Mouse (Mus musculus) embryonic facial prominence, embryonic 14.5 days (tissue): ENCODE measurements around the gene Slc9a9. TPM values are rescaled to one million over a fixed set of nuclear protein-coding genes. Genes with fewer than 3 reads are reported as not detected.

Experiments used
- ATAC-seq: fragments of 200-750 bp; cut with Nextera tagmentation; 2 replicates; pipeline ENCODE4 v1.8.0; 2017; ENCODE audit warnings: low read depth, moderate number of reproducible peaks, moderate TSS enrichment
- DNase-seq: peaks from one replicate; pipeline ENCODE4 v3.0.0-alpha.2; 2015; ENCODE audit warnings: low spot score
- H3K27ac ChIP-seq: fragments of 300-500 bp; sonication (generic); replicated peaks from 2 replicates; pipeline ENCODE4 v1.5.1; 2014; ENCODE audit warnings: low read depth, mild to moderate bottlenecking, low read length, moderate library complexity
- H3K27me3 ChIP-seq: fragments of 300-500 bp; sonication (generic); replicated peaks from 2 replicates; pipeline ENCODE4 v1.6.1; 2014; ENCODE audit warnings: low read length; ENCODE audit not compliant: control insufficient read depth, insufficient read depth
- H3K36me3 ChIP-seq: fragments of 300-500 bp; sonication (generic); 2 replicates; pipeline ENCODE4 v1.6.1; 2014; ENCODE audit warnings: low read length, mixed read lengths; ENCODE audit not compliant: control insufficient read depth, insufficient read depth
- H3K4me1 ChIP-seq: fragments of 300-500 bp; sonication (generic); 2 replicates; pipeline ENCODE4 v1.6.1; 2014; ENCODE audit warnings: antibody characterized with exemption, low read length; ENCODE audit not compliant: control insufficient read depth, insufficient read depth
- H3K4me2 ChIP-seq: fragments of 300-500 bp; sonication (generic); 2 replicates; pipeline ENCODE4 v1.6.1; 2014; ENCODE audit warnings: low read depth, mild to moderate bottlenecking, low read length, moderate library complexity, mixed read lengths
- H3K4me3 ChIP-seq: fragments of 300-500 bp; sonication (generic); 2 replicates; pipeline ENCODE4 v1.5.1; 2014; ENCODE audit warnings: low read depth, mild to moderate bottlenecking, low read length
- H3K9ac ChIP-seq: fragments of 300-500 bp; sonication (generic); 2 replicates; pipeline ENCODE4 v1.6.1; 2014; ENCODE audit warnings: low read depth, mild to moderate bottlenecking, low read length, moderate library complexity, mixed read lengths
- H3K9me3 ChIP-seq: fragments of 300-500 bp; sonication (generic); 2 replicates; pipeline ENCODE4 v1.6.1; 2016; ENCODE audit warnings: low read length; ENCODE audit not compliant: control insufficient read depth
- WGBS: fragments of 180-500 bp; shearing (Covaris S2); extraction: QIAGEN DNeasy Blood & Tissue Kit; methylation state at CpG from one replicate; pipeline ENCODE4 v1.1.7; 2014; 5-methylcytosine and 5-hydroxymethylcytosine counted together
- polyA plus RNA-seq: library from polyadenylated mRNA; unstranded; fragments of >200 nt; fragmentation: Nextera tagmentation; extraction: Ambion mirVana; gene quantifications from 2 replicates; pipeline ENCODE4 v1.2.1, GENCODE M21; 2014

Gene Slc9a9
- polyA plus RNA-seq, 1 experiment from 2014 or later: 6.5 TPM

DNA sequence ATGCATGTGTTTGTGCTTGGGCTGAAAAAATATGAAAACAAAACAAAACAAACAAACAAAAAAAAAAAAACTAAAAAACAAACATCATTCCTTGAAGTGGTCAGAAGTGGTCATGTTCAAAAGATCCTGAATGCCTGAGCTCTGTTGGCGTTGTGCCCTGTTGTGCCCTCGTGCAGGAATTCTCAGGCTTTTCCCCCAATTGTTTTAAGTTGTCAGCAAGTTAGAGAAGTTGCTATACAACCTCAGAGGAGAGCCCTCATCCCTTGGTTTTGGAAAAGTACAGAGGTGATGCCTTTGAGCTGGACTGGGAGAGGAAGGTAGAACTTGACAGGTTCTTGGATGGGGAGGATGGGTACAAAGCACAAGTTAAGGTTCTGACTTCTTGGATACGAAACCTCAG lies 480.9 kb downstream of the Slc9a9 start:
- Histone ChIP-seq H3K4me2 (no peak overlapping the region), H3K9ac (no peak overlapping the region), H3K9me3 (no peaks in the 10 kb centered on the region), H3K4me1 (no peaks in the 10 kb centered on the region; the same call in 1 of the 2 replicates), H3K36me3 (no peaks in the 10 kb centered on the region), H3K27me3 (no peaks in the 10 kb centered on the region), H3K27ac (no peak overlapping the region), H3K4me3 (no peak overlapping the region)
- DNase-seq: no peak
- WGBS: 68% methylated on average over 3 of the region's 3 CpGs
- no peak for ATAC-seq

DNA sequence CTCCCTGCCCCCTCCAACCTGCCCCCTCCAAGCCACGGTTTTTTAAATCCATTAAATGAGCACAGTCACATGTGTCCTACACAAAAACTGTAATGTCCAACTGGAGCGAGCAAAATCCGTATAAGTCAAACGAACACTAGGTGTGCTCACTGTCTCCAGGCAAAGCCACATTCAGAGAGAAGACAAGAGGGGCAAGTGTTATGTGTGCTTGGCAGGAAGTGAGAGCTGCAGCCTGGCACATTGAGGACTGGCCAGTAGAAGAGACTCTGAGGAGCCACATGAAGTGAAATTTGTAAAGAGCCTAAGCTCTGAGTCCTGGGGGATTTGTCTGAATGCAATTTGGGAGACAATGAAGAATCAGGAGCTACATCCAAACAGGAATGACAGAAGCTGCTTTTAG lies 481.3 kb downstream of the Slc9a9 start:
- 66% methylated on average over 4 of the region's 4 CpGs for WGBS
- no peak for DNase-seq
- H3K9me3 ChIP-seq: no peaks in the 10 kb centered on the region

DNA sequence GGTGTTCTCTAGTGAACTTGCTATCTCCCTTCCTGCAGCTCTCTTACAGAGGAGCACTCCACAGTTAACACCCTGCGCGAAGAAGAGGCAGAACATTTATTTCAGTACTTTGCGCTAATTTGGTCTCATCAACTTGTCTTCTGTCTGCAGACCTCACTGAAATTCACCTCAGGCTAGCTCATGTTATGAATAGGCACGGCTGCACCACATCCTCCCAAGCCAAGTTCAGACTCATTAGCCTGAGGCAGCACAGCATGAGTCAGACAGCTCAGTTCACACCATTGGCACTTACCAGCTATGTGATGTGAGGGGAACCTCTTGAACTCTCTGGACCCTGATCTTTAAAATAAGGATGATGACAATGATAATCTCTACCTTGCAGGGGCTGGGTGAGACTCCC lies 482.0 kb downstream of the Slc9a9 start:
- Histone ChIP-seq H3K27ac (no peak overlapping the region), H3K9me3 (no peaks in the 10 kb centered on the region), H3K27me3 (no peaks in the 10 kb centered on the region), H3K4me3 (no peak overlapping the region), H3K9ac (no peak overlapping the region), H3K4me2 (no peak overlapping the region), H3K4me1 (no peaks in the 10 kb centered on the region; the same call in 1 of the 2 replicates), H3K36me3 (no peaks in the 10 kb centered on the region)
- 67% methylated on average over 4 of the region's 4 CpGs for WGBS
- no peak; the same call in 1 of the 2 replicates for ATAC-seq
- peak; percentile 31 for DNase-seq

More for the DNA sequence above, 481.3 kb downstream of the Slc9a9 start:
- H3K4me1 ChIP-seq: no peaks in the 10 kb centered on the region; the same call in 1 of the 2 replicates
- H3K27ac ChIP-seq: no peak overlapping the region
- no peak for ATAC-seq
- H3K4me3 ChIP-seq: no peak overlapping the region
- H3K27me3 ChIP-seq: no peaks in the 10 kb centered on the region
- H3K4me2 ChIP-seq: no peak overlapping the region
- no peaks in the 10 kb centered on the region for H3K36me3 ChIP-seq
- H3K9ac ChIP-seq: no peak overlapping the region

DNA sequence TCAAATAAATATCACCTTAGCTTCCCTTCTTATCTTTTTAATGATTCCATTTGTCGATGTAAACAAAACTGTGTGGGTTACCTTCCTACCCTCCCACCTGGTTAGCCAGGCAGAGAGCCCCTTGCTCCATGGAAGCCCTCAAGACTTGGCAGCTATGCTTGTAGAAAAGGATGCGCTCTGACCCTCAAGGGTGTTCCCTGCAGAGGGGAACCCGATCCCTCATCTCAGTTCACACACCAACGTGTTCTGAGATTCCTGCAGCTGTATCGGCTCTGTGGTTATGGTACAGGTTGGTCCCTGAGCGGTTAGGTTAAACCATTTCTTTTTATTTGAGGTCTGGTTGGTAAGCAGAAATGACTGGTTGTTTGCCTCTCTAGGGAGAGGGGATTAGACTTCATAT lies 484.3 kb downstream of the Slc9a9 start:
- ATAC-seq (peak; percentile 53; the same call in 1 of the 2 replicates), DNase-seq (no peak)
- H3K27ac ChIP-seq: no peak overlapping the region
- H3K9me3 ChIP-seq: no peaks in the 10 kb centered on the region
- H3K9ac ChIP-seq: no peak overlapping the region
- WGBS: 66% methylated on average over 6 of the region's 6 CpGs
- H3K4me1 ChIP-seq: no peaks in the 10 kb centered on the region; the same call in 1 of the 2 replicates
- H3K36me3 ChIP-seq: no peaks in the 10 kb centered on the region
- H3K4me2 ChIP-seq: no peak overlapping the region
- H3K27me3 ChIP-seq: no peaks in the 10 kb centered on the region
- no peak overlapping the region for H3K4me3 ChIP-seq

DNA sequence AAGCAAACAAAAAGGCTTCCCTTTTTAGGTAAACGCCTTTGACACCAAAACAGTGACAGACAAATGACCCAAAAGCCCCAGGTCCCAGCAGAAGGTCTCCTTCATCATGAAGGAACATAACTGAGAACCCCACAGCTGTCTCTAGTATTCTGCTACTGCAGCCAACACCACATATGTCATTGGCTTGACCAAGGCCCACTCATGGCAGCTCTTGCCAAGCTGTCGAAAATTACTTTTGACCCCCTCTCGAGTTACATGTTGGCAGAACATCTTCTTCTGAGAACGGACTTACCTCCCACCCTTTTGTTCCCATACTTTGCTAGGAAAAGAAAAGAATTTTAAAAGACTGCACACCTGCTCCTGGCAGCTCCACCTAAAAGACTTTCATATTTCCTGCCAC lies 488.2 kb downstream of the Slc9a9 start:
- 52% methylated on average over 4 of the region's 4 CpGs for WGBS
- no peaks in the 10 kb centered on the region for H3K36me3 ChIP-seq
- H3K9ac ChIP-seq: no peak overlapping the region

DNA sequence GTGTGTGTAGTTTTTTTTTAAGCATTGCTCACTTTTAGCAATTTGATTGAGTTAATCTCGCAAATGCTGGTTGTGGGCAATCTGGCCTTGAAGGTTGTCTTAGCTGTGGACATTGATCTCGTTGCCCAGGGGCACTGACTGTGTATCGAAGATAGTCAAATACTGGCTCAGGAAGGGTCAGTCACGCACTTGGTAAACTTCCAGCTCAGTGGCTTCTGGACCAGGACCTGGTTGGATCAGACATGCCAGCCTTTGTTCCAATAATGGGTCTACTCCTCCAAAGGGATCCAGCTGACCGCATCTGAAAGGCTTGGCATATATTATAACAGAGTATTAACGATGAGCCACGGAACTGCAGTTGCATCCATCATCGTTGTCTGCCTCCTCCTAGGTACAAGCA lies 489.2 kb downstream of the Slc9a9 start:
- ATAC-seq (no peak), DNase-seq (no peak)
- 79% methylated on average over 8 of the region's 8 CpGs for WGBS
- Histone ChIP-seq H3K9me3 (no peaks in the 10 kb centered on the region), H3K27ac (no peak overlapping the region), H3K4me3 (no peak overlapping the region), H3K9ac (no peak overlapping the region), H3K4me2 (no peak overlapping the region), H3K4me1 (no peaks in the 10 kb centered on the region), H3K27me3 (no peaks in the 10 kb centered on the region), H3K36me3 (no peaks in the 10 kb centered on the region)

More for the DNA sequence above, 488.2 kb downstream of the Slc9a9 start:
- Histone ChIP-seq H3K27me3 (no peaks in the 10 kb centered on the region), H3K4me3 (no peak overlapping the region), H3K4me1 (no peaks in the 10 kb centered on the region), H3K4me2 (no peak overlapping the region), H3K9me3 (no peaks in the 10 kb centered on the region), H3K27ac (no peak overlapping the region)
- no peak for ATAC-seq
- DNase-seq: no peak

DNA sequence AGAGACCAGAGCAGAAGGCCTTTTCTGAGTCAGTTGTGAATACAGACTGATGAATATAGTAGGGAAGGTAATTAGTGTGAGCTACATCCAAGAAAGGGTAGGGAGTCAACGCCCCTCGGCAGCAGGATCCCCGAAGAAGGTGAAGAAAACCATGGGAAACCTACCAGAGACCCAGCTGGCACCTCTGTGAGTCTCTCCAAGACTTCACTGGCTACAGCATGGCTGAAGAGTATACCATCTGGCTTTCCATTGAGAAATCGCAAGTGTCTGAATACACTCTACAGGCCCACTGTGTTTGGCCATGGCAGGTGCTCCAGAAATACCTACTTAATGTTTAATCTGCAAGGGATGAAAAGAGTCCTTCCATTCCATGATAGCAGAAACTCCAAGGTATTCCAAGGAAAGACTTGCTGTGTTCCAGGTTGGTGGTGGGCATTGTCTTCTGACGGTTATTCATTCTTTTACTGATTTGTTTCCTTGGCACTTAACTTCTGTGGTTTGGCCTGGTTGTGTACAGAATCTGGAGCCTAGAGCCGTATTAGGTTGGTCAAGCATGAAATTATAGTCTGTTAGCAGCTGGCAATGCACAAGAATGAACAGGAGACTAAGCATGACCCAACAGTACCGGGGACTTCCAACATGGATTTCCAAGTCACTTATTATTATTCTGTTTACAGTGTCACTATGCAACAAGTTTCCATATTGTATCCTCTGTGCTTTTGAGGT lies 491.0 kb downstream of the Slc9a9 start:
- WGBS: 91% methylated on average over 7 of the region's 7 CpGs
- Histone ChIP-seq H3K36me3 (no peaks in the 10 kb centered on the region), H3K27ac (no peak overlapping the region), H3K4me1 (no peaks in the 10 kb centered on the region), H3K27me3 (no peaks in the 10 kb centered on the region), H3K9ac (no peak overlapping the region), H3K9me3 (no peaks in the 10 kb centered on the region), H3K4me3 (no peak overlapping the region), H3K4me2 (no peak overlapping the region)
- no peak for ATAC-seq
- no peak for DNase-seq

DNA sequence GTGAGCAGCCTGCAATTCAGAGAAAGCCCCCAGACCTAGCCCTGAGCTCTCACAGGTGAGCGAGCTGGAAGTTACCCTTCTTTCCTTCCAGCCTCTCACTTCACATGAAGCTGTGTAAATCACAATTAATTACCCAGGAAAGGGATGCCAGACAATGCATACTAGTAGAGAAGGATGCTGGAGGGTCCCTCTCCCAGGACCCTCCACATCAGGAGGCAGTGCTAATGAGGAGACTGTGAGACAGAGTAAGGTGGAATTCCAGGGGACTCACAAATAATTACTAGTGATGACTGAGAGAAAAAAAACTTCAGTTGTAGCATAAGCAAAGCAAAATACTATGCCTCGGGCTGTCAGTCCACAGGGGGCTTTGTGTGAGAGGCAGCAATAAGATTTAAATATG lies 492.0 kb downstream of the Slc9a9 start:
- H3K4me2 ChIP-seq: no peak overlapping the region
- WGBS: 75% methylated on average over 2 of the region's 2 CpGs
- no peak overlapping the region for H3K27ac ChIP-seq
- H3K4me3 ChIP-seq: no peak overlapping the region
- no peak overlapping the region for H3K9ac ChIP-seq
- H3K36me3 ChIP-seq: no peaks in the 10 kb centered on the region
- H3K9me3 ChIP-seq: no peaks in the 10 kb centered on the region
- ATAC-seq: no peak
- no peak for DNase-seq
- H3K4me1 ChIP-seq: no peaks in the 10 kb centered on the region
- no peaks in the 10 kb centered on the region for H3K27me3 ChIP-seq

DNA sequence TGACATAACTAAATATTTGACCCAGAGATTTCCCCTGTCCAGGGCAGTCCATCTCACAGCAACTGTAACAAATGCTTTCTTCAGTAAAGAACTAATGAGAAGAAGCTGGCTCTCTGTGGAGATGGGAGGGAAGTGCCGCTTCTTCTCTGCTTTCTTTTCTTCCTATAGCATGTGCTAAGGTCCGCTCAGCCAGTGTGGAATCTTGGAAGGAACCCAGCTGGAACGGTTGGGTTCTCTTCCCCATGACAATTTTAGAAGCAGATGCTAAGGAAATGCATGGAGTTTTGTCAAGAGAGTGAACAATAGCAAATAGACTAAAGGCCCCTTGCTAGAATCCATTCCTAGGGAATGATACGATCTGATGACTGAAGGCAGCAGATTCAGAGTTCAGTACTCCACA lies 496.5 kb downstream of the Slc9a9 start:
- peak; percentile 80 for DNase-seq
- H3K4me3 ChIP-seq: no peak overlapping the region

More for the DNA sequence above, 496.5 kb downstream of the Slc9a9 start:
- 55% methylated on average over 4 of the region's 4 CpGs for WGBS
- Histone ChIP-seq H3K9ac (no peak overlapping the region), H3K4me1 (no peaks in the 10 kb centered on the region), H3K36me3 (no peaks in the 10 kb centered on the region), H3K27ac (no peak overlapping the region), H3K27me3 (no peaks in the 10 kb centered on the region), H3K4me2 (no peak overlapping the region), H3K9me3 (no peaks in the 10 kb centered on the region)
- ATAC-seq: no peak
